Mouse (Mus musculus): ENCODE results near the gene Nop53. TPM values are rescaled to one million over a fixed set of nuclear protein-coding genes. Genes with fewer than 3 reads are reported as not detected.

Gene Nop53
- polyA plus RNA-seq, 1 experiment from 2014 or later: 182 TPM

DNA sequence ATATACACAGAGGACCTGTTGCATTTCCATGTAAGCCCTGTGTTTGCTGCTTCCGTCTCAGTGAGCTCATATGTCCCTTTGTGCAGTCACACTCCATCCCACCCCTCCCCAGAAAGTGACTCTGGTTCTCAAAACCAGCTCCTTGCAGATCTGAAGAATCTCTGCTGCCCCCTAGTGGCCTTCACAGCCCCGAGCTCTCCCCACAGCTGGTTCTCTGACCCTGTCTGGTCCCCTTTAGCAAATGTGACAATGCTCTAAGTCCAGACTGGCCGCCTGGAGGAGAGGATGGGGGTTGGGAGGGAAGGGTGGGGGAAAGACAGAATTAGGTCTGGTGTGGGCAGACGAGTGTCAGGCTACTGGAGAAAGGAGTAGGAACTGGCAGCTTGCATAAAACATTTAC is 33.7 kb downstream of the Nop53 start:
- Histone ChIP-seq H3K9me3 (ENCODE audit: control insufficient read depth, low read length) (no peaks in the 10 kb centered on the region), H3K4me3 (ENCODE audit: low read depth, low read length) (no peak overlapping the region), H3K36me3 (ENCODE audit: control insufficient read depth, insufficient read depth, low read length) (peaks cover 7% of the 10 kb centered on the region), H3K9ac (ENCODE audit: low read length) (no peak overlapping the region), H3K27ac (ENCODE audit: low read depth) (no peak overlapping the region), H3K4me2 (ENCODE audit: low read length) (no peak overlapping the region), H3K27me3 (replicated peaks; ENCODE audit: control insufficient read depth, insufficient read depth, low read length) (no peaks in the 10 kb centered on the region), H3K4me1 (replicated peaks; ENCODE audit: control insufficient read depth, insufficient read depth, low read length) (no peaks in the 10 kb centered on the region)
- WGBS: 4% methylated on average over 4 of the region's 4 CpGs
- peak; percentile 91 for DNase-seq (ENCODE audit: low spot score)
- ATAC-seq (replicated peaks; ENCODE audit: low FRiP score, low TSS enrichment, low read depth): peak; percentile 26; the same call in 1 of the 2 replicates

DNA sequence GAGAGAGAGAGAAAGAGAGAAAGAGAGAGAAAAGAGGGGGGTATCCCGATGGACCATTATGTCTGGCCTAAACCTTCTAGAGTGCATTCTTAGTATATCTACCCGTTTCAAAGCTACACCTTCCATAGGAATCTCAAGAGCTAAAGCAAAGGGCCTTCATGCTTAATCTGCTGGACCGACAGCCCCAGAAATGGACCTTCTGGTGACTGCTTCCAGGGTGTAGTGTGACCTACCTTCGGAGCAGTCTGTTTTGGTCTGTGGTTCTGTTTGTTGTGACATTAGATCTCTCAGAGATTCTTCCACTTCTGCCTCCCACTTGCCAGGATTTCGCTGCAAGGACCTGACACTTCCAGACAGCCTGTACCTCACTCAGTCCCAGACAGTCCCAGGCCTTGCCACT is 35.4 kb downstream of the Nop53 start:
- Histone ChIP-seq H3K27me3 (replicated peaks; ENCODE audit: control insufficient read depth, insufficient read depth, low read length) (no peaks in the 10 kb centered on the region), H3K4me1 (replicated peaks; ENCODE audit: control insufficient read depth, insufficient read depth, low read length) (no peaks in the 10 kb centered on the region), H3K27ac (ENCODE audit: low read depth) (no peak overlapping the region), H3K9ac (ENCODE audit: low read length) (no peak overlapping the region), H3K4me3 (ENCODE audit: low read depth, low read length) (no peak overlapping the region), H3K9me3 (ENCODE audit: control insufficient read depth, low read length) (no peaks in the 10 kb centered on the region), H3K4me2 (ENCODE audit: low read length) (no peak overlapping the region), H3K36me3 (ENCODE audit: control insufficient read depth, insufficient read depth, low read length) (no peaks in the 10 kb centered on the region)
- no peak for DNase-seq (ENCODE audit: low spot score)
- WGBS: 85% methylated on average over 5 of the region's 5 CpGs
- no peak for ATAC-seq (replicated peaks; ENCODE audit: low FRiP score, low TSS enrichment, low read depth)

DNA sequence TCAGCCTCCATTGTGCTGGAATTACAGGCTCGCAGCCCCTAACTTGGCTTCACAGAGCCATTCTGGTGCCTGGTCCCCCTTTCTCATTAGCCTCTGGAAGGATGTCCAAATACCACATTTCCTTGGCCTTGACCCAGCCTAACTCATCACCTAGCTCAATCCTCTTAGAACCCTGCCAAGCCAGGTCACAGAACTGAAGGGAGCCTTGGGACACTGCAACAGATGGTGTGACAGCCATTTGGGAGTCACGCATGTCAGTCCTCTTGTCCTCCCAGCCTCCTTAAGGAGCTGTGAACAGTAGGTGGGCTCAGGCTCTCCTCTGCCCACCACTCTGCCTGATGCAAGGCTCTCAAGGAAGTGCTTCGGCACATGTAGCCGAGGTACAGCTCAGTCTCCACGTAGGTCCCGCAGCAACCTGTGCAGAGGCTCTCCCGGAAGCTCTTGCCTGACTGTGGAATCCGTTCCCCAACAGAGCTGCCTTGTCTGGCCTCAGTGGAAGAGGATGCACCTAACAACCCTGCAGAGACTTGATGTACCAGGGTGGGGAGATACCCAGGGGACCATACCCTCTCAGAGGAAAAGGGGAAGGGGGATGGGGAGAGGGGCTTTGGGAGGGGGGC is 37.8 kb downstream of the Nop53 start:
- Histone ChIP-seq H3K9ac (ENCODE audit: low read length) (no peak overlapping the region), H3K4me3 (ENCODE audit: low read depth, low read length) (no peak overlapping the region), H3K4me2 (ENCODE audit: low read length) (no peak overlapping the region), H3K4me1 (replicated peaks; ENCODE audit: control insufficient read depth, insufficient read depth, low read length) (no peaks in the 10 kb centered on the region), H3K27ac (ENCODE audit: low read depth) (no peak overlapping the region), H3K36me3 (ENCODE audit: control insufficient read depth, insufficient read depth, low read length) (no peaks in the 10 kb centered on the region), H3K9me3 (ENCODE audit: control insufficient read depth, low read length) (no peaks in the 10 kb centered on the region), H3K27me3 (replicated peaks; ENCODE audit: control insufficient read depth, insufficient read depth, low read length) (no peaks in the 10 kb centered on the region)
- 83% methylated on average over 8 of the region's 8 CpGs for WGBS
- DNase-seq (ENCODE audit: low spot score) (no peak), ATAC-seq (replicated peaks; ENCODE audit: low FRiP score, low TSS enrichment, low read depth) (no peak)

DNA sequence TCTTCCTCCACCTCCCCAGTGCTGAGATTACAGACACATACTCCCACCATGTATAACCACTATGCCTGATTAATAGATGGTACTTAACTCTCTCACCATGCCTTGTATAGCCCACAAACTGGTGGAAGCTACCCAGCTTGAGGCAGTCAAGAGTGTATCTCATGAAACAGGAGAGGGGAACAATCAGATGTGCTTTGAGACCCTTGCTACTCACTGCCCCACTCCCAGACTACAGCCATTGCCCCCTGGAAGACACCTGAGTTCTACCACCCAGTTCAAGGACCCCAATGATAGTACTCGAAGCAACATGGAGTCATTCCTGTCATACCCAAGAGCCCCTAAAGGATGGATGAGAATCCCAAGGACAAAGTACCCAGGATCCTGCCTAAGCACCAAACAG is 39.3 kb downstream of the Nop53 start:
- Histone ChIP-seq H3K36me3 (ENCODE audit: control insufficient read depth, insufficient read depth, low read length) (no peaks in the 10 kb centered on the region), H3K4me3 (ENCODE audit: low read depth, low read length) (no peak overlapping the region), H3K27me3 (replicated peaks; ENCODE audit: control insufficient read depth, insufficient read depth, low read length) (no peaks in the 10 kb centered on the region), H3K4me1 (replicated peaks; ENCODE audit: control insufficient read depth, insufficient read depth, low read length) (no peaks in the 10 kb centered on the region), H3K4me2 (ENCODE audit: low read length) (no peak overlapping the region), H3K27ac (ENCODE audit: low read depth) (no peak overlapping the region), H3K9ac (ENCODE audit: low read length) (no peak overlapping the region), H3K9me3 (ENCODE audit: control insufficient read depth, low read length) (no peaks in the 10 kb centered on the region)
- ATAC-seq (replicated peaks; ENCODE audit: low FRiP score, low TSS enrichment, low read depth) (no peak), DNase-seq (ENCODE audit: low spot score) (no peak)
- WGBS: 81% methylated on average over 1 of the region's 1 CpGs

DNA sequence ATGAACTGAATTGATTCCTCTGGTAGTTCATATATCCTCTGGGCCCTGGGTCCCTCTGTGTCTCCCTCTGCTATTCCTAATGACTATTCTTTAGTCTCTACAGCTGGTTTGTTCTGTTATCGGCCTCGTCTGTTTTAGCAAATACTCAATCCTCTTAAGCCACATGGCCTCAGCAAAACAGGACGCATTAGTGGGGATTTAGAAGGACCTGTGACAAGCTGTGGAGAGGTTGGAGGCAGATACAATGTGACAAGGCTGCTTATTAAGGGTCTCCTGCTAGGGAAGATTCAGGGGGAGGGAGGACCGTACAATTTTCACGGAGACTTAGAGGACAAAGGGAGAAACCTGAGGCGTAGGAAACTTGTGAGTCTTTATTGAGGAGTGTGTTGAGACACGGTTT is 40.0 kb downstream of the Nop53 start:
- Histone ChIP-seq H3K27ac (ENCODE audit: low read depth) (no peak overlapping the region), H3K4me2 (ENCODE audit: low read length) (no peak overlapping the region), H3K9me3 (ENCODE audit: control insufficient read depth, low read length) (no peaks in the 10 kb centered on the region), H3K4me3 (ENCODE audit: low read depth, low read length) (no peak overlapping the region), H3K27me3 (replicated peaks; ENCODE audit: control insufficient read depth, insufficient read depth, low read length) (no peaks in the 10 kb centered on the region), H3K9ac (ENCODE audit: low read length) (no peak overlapping the region), H3K36me3 (ENCODE audit: control insufficient read depth, insufficient read depth, low read length) (no peaks in the 10 kb centered on the region), H3K4me1 (replicated peaks; ENCODE audit: control insufficient read depth, insufficient read depth, low read length) (no peaks in the 10 kb centered on the region)
- ATAC-seq (replicated peaks; ENCODE audit: low FRiP score, low TSS enrichment, low read depth) (no peak), DNase-seq (ENCODE audit: low spot score) (no peak)
- WGBS: 80% methylated on average over 7 of the region's 7 CpGs

DNA sequence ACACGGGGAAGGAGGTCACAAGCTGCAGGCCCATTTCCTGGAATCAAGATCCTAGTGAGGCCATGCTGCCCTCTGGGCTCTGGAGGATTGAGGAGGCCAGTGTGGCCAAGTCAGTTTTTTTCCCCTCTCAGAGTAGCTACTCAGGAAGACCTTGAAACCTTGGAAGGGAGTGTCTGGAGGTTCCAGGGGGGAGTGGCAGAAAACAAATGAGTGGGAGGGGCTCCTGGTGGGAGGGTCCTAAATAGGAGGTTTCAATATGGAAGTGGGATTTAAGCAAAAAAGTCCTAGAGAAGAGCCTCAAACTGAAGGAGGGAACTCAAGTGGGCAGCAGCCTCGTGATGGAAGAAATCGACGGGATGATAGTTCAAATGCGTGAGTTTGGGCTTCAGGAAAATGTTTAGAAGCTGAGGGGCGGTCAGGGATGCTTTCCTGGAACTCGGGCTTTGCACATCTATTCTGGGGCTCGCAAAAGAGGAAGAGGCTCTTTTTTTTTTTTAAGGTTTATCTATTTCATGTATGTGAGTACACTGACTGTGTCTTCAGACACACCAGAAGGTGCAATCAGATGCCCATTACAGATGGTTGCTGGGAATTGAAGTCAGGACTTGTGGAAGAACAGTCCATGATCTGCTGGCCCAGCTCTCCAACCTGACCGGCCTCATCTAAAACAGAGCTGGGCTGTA is 44.4 kb downstream of the Nop53 start:
- Histone ChIP-seq H3K4me1 (replicated peaks; ENCODE audit: control insufficient read depth, insufficient read depth, low read length) (no peaks in the 10 kb centered on the region), H3K9me3 (ENCODE audit: control insufficient read depth, low read length) (no peaks in the 10 kb centered on the region), H3K36me3 (ENCODE audit: control insufficient read depth, insufficient read depth, low read length) (no peaks in the 10 kb centered on the region), H3K9ac (ENCODE audit: low read length) (no peak overlapping the region), H3K27ac (ENCODE audit: low read depth) (no peak overlapping the region), H3K27me3 (replicated peaks; ENCODE audit: control insufficient read depth, insufficient read depth, low read length) (no peaks in the 10 kb centered on the region), H3K4me3 (ENCODE audit: low read depth, low read length) (no peak overlapping the region), H3K4me2 (ENCODE audit: low read length) (no peak overlapping the region)
- DNase-seq (ENCODE audit: low spot score) (no peak), ATAC-seq (replicated peaks; ENCODE audit: low FRiP score, low TSS enrichment, low read depth) (no peak)
- WGBS: 75% methylated on average over 9 of the region's 9 CpGs

DNA sequence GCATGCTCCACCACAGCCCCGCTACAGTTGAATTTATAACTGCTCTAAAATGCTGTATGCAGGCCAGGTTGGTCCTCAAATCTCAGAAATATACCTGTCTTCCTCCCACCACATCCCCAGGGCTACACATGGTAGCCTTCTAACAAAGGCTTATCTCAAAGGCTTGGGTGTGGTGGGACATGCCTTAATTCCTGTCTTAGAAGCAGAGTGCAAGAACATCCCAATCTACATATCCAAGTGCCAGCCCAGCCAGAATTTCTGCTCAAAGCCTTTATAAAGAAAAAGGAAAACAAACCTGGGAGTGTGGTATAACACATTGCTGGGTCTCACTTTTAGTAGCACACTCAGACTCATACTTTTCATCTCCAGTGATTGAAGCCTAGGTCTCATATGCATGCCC is 51.6 kb downstream of the Nop53 start:
- no peaks in the 10 kb centered on the region for H3K36me3 ChIP-seq (ENCODE audit: control insufficient read depth, insufficient read depth, low read length)
- no peak overlapping the region for H3K27ac ChIP-seq (ENCODE audit: low read depth)
- no peaks in the 10 kb centered on the region for H3K27me3 ChIP-seq (replicated peaks; ENCODE audit: control insufficient read depth, insufficient read depth, low read length)
- no peak for DNase-seq (ENCODE audit: low spot score)
- H3K9ac ChIP-seq (ENCODE audit: low read length): no peak overlapping the region
- no peaks in the 10 kb centered on the region for H3K9me3 ChIP-seq (ENCODE audit: control insufficient read depth, low read length)
- no peak overlapping the region for H3K4me2 ChIP-seq (ENCODE audit: low read length)
- no peaks in the 10 kb centered on the region for H3K4me1 ChIP-seq (replicated peaks; ENCODE audit: control insufficient read depth, insufficient read depth, low read length)
- ATAC-seq (replicated peaks; ENCODE audit: low FRiP score, low TSS enrichment, low read depth): no peak
- WGBS: 79% methylated on average over 1 of the region's 1 CpGs
- no peak overlapping the region for H3K4me3 ChIP-seq (ENCODE audit: low read depth, low read length)

All from intestine, embryonic 14.5 days (tissue).